Mouse (Mus musculus): ENCODE results near the gene Ngrn.

DNA sequence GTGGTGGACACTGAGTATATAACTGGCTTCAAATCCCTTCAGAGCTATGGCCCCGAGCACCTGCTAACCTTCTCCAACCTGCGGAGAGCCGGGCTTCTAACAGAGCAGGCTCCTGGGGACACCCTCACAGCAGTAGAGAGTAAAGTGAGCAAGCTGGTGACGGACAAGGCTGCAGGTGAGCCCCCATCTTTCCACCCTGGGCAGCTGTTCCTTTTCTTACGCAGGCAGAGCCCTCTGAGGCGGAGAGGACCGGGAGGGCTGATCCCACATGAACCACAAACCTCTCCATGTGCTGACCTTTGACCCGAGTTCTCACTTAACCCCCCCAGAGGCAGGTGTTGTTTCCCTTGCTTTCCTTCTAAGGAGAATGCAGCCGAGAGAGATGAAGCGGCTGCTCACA, 26.7 kb downstream of the Ngrn start:
- TF ChIP-seq CTCF (IDR thresholded peaks at IDR 0.05; ENCODE audit: borderline replicate concordance, control insufficient read depth, extremely low read depth, insufficient read depth, low read length, poor library complexity) (no peak), POLR2A (IDR thresholded peaks at IDR 0.05; ENCODE audit: control insufficient read depth, extremely low read depth, insufficient read depth, low read length, poor library complexity) (peak; percentile 32; the same call in 1 of the 2 replicates)

Measured in thymus, adult 2 months (tissue).